Mouse (Mus musculus) bone marrow, adult 2 months (tissue): Measurements from ENCODE around the gene Usp18.

Source experiments
- CTCF ChIP-seq: fragments of 200-500 bp; IDR thresholded peaks from 2 replicates; pipeline ENCODE4 v1.5.1; 2011; ENCODE audit warnings: low read length, control low read depth; ENCODE audit not compliant: control insufficient read depth, insufficient read depth
- POLR2A ChIP-seq: fragments of 200-500 bp; IDR thresholded peaks from 2 replicates; pipeline ENCODE4 v1.6.1; 2011; ENCODE audit warnings: low read depth, mild to moderate bottlenecking, control low read depth, low read length, borderline replicate concordance; ENCODE audit not compliant: control insufficient read depth

- TF ChIP-seq POLR2A (no peak), CTCF (no peak)
Observed at GRCm38 (mm10) chr6:121200458-121200857, 45.2 kb upstream of the Usp18 start.
